Mouse (Mus musculus) left cerebral cortex, postnatal 14 days (tissue): ENCODE measurements at regions not wholly inside any gene's neighbourhood (a gene's known extent, or its start where the extent isn't known, plus 50 kb on each side); places are given as distances from the start of the nearest gene placed in this dataset.

Experiments used
- DNase-seq, 2 experiments: peaks; one replicate each; pipeline ENCODE4 v3.0.0; 2021 to 2022; ENCODE audit warnings: low spot score in 2 of 2, mixed read lengths in 1 of 2
- intact Hi-C: fragments of 180-260 bp; cut with DNase I; formaldehyde crosslinking; loops from one replicate; pipeline ENCODE4 v1.15.1; 2025

- intact Hi-C loops: no loop called here
Measured at GRCm38 (mm10) chr14:111485631-111486030, 189.3 kb upstream of the Slitrk5 start.

GRCm38 (mm10) chr14:111486912-111487311, 188.0 kb upstream of the Slitrk5 start:
- peak in 1 of 2 experiments; percentile 42 for DNase-seq

More at GRCm38 (mm10) chr14:111485631-111486030, 189.3 kb upstream of the Slitrk5 start:
- peak in 1 of 2 experiments; percentile 32 for DNase-seq

More at GRCm38 (mm10) chr14:111486912-111487311, 188.0 kb upstream of the Slitrk5 start:
- intact Hi-C loops: no loop called here
